Mouse (Mus musculus) gastrocnemius, postnatal 25 days (tissue): ENCODE results near the gene Traf3ip2. TPM values are rescaled to one million over a fixed set of nuclear protein-coding genes. Genes with fewer than 3 reads are reported as not detected.

ENCODE experiments used
- DNase-seq: peaks from one replicate; pipeline ENCODE4 v3.0.0; 2022
- total RNA-seq, 2 experiments: library from RNA; stranded (reverse); gene quantifications; 1 replicate in 1 of 2; 2 replicates in 1 of 2; pipeline ENCODE4 v1.2.3; 2021

Traf3ip2 gene
- total RNA-seq, 2 experiments from 2014 or later: 4.8 to 5.7 TPM

GRCm38 (mm10) chr10:39633379-39633778, 20.6 kb downstream of the Traf3ip2 start:
- DNase-seq: no peak

DNA sequence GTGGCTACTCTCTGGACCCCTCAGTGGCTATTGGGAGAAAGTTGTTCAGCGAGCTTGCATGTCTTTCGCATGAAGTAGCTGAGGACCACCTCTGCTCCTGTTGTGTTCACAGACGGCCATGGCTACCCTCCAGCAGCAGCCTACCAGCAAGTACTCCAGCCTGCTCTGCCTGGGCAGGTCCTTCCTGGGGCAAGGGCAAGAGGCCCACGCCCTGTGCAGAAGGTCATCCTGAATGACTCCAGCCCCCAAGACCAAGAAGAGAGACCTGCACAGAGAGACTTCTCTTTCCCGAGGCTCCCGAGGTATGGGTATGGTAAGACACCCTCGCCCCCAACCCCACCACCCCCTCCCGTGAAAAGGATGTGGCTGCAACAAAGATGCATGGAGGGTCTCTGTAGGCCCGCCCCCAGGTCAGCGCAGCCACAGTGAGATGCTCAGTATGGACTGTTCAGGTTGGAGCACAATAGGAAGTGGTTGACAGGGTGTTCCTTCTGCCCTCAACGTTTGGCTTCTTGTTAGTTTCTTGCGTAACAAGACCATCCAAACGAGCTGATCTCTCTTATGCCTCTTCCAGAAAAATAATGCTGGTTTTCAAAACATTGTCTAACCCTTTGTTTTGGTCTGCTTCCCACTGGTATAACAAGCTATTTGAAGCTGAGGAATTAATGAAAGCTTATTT, 21.8 kb downstream of the Traf3ip2 start:
- no peak for DNase-seq

GRCm38 (mm10) chr10:39638862-39639261, 26.1 kb downstream of the Traf3ip2 start:
- DNase-seq: no peak

GRCm38 (mm10) chr10:39639783-39640182, 27.0 kb downstream of the Traf3ip2 start:
- no peak for DNase-seq

DNA sequence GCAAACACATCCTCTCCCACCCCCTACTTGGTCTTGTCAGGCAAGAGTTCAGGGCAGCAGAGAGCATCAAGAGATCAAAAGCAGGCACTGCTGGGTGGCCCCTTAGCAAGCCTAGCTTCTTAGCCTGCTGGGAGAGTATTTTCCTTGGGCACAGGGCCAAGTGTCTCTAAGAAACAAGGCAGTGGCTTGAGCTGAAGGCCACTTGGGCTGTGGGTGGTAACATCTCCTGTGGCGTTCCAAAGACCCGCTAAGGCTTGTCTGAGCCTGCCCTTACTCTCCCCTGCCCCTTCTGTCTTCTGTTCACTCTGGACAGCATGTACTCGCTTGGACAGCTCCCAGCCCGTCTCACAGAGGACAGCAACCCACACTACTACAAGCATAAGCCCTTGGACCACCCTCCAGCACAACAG, 28.1 kb downstream of the Traf3ip2 start:
- DNase-seq: no peak

GRCm38 (mm10) chr10:39645789-39646628, 33.3 kb downstream of the Traf3ip2 start:
- DNase-seq: no peak

DNA sequence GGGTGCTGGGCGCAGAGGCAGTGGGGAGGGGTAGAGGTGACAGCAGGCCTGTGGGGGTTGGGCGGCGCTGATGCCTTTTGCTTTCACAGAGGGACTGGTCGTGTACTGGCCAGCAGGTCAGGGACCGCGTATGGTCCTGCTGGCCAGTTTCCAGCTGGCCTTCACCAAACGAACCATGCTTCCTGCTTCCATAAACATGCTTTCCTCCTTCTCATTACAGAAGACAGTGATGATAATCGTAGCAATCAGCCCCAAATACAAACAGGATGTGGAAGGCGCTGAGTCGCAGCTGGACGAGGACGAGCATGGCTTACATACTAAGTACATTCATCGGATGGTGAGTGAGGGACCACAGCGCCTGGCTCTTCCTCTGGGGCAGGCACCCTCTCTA, 33.9 kb downstream of the Traf3ip2 start:
- DNase-seq: no peak

DNA sequence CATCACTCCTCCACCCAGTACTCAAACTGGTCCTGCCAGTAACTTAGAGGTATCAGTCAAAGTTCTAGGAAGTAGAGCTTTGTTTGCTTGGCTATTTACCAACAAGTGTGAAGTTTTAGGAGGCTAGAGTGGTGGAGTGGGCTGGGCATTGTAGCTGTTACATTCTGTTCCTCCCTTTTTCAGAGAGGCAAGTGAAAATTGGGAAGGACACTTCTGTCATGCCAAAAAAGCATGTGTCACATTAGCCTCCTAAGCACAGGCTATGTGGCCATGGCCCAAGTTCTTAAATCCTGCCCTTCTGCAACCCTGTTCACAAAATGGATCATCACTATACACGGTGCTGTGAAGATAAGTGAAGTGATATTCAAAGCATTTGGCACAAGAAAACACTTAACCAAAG, 34.4 kb downstream of the Traf3ip2 start:
- no peak for DNase-seq

DNA sequence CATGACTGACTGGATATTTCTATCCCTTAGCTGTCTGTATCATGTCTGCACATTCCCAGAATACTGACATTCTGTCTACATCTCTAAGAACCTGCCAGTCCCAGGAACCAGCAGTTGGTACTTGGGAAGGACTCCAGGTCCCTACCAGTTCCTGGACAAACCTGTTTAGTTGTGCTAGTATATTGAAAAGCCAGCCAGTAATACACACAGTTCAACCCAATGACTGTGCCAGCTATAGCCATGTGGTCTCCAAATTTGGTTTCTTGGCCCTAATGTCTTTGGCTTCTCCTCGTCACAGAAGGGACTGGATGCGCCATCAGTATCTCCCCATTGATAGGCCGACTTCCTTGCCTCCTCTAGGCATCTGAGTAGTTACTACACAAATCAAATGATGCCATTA, 35.5 kb downstream of the Traf3ip2 start:
- peak; percentile 72 for DNase-seq

GRCm38 (mm10) chr10:39649550-39649949, 36.8 kb downstream of the Traf3ip2 start:
- no peak for DNase-seq

- DNase-seq: no peak
Observed at GRCm38 (mm10) chr10:39650316-39650715, 37.6 kb downstream of the Traf3ip2 start.

GRCm38 (mm10) chr10:39654001-39654416, 41.3 kb downstream of the Traf3ip2 start:
- no peak for DNase-seq

DNA sequence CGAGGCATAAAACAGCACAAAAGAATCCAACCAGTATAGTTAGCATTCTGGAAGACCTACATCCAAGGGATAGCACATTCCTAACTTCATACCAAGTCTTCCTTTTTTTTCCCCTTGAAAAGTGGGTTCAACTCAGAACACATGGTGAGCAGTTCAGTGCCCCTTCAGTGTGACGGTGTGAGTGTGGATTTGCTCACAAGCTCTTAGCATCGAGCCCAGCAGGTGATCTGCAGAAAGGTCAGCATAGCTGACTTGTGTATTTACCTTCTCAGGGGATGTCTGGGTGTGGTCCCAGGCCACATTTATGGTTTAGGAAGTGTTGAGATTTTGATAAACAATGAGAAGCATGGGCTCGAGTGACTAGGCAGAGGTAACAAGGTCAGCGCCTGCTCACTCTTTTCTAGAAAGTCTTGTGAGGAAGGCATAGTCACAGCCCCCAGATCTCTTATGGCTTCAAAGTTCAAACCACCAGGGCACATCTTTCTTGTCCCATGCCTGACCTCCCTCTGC, 46.2 kb downstream of the Traf3ip2 start:
- no peak for DNase-seq

DNA sequence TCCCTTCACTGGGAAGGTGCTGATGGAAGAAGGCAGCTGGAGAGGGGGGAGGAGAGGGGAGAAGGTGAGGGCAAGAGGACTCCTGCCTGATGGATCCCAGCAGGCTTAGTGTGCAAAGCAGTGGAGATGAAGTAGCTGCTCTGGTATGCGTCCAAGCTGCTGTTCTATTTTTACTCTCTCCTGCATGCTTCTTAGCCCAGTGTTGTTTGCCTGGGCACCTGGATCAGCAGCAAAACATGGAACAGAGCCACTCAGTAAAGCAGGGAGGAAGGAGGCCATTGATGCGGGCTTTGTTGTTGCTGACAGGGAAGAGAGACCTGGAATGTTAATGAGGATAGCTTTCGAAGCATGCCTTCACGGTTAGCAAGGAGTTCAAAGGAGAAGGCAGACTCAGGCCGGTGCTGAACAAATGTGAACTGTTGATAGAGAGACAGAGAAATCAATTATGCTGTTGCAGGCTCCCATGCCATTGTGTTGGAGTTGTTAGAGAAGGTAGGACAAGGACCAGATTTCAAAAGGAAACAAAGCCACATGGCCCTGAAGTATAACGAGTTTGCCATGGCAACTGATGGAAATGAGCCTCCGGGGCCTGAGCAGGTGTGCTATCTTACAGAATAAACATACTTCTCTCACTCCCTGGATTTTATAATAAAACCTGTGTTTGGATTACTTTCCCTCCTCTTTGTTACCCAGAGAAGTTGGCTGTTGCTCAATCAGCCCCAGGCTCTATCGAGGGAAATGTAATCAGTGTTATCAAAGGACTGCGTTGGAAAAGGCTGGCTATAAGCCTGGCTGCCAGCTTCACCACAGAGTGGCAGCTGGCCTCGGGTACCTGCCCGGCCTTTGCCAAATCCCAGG, 46.9 kb downstream of the Traf3ip2 start:
- DNase-seq: peak; percentile 82

GRCm38 (mm10) chr10:39660269-39660655, 47.5 kb downstream of the Traf3ip2 start:
- DNase-seq: no peak

GRCm38 (mm10) chr10:39660698-39661097, 48.0 kb downstream of the Traf3ip2 start:
- DNase-seq: no peak

DNA sequence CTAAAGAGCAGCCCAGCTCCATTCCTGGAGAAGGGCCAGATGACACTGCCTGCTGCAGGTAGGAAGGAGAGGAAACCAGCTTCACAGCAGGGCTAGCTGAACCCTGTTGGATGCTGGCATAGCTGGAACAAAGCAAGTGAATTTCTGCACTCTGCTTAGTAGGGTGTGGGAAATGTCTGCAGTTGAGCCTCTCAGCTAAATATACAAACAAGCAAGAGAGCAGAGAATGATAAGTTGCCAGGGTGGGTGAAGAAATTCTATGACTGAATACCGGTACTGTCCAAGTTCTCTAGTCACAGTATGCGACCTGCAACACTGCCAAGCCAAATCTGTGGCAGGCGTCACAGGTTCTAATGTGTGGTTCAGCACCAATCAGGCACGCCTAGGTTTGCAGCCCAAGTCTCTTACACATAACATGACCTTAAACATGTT, 52.4 kb downstream of the Traf3ip2 start:
- no peak for DNase-seq

GRCm38 (mm10) chr10:39666027-39666426, 53.3 kb downstream of the Traf3ip2 start:
- DNase-seq: no peak

DNA sequence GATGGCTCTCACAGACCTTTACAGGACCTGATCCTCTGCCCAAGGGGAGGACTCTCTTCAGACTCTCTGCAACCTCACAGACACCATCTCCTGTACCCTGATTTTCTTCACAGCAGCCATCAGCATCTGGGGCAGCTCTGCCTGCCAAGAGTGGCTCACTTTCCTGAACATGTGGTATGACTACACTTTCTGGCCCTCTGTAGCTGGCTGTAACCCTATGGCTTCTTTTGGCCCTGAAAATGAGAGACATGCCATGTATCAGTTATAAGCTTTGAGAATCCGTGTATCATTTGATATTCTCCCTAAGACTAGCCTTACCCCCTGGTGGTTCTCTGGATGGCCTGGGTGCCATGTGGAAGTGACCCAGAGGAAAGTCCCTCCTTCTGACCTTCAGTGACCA, 58.7 kb downstream of the Traf3ip2 start:
- DNase-seq: peak; percentile 65

- no peak for DNase-seq
Observed at GRCm38 (mm10) chr10:39672547-39673051, 59.9 kb downstream of the Traf3ip2 start.

- DNase-seq: no peak
Observed at GRCm38 (mm10) chr10:39674106-39674505, 61.4 kb downstream of the Traf3ip2 start.

GRCm38 (mm10) chr10:39674766-39675165, 62.0 kb downstream of the Traf3ip2 start:
- no peak for DNase-seq
